ENCODE assay signal across 9 mouse cellular contexts in genomic region chr6:84018906-84019550, GRCm38 (mm10). TPM values are rescaled to one million over a fixed set of nuclear protein-coding genes. Genes with fewer than 3 reads are reported as not detected.
DNase-seq lines count a peak whose midpoint lies in the region; ATAC-seq and TF ChIP-seq lines count a peak whose summit lies in the region.
"Had no signal": no experiment of that assay in that cellular context is flagged by ENCODE, and none has a peak within 500 bp of the region (broad histone marks: within the 10 kb centered on the region; RNA-seq: fewer than 3 reads in every experiment).

No protein-coding gene starts in this region.

- no peak overlapping the region for H3K9ac ChIP-seq in forebrain, embryonic 11.5 days (ENCODE audit: low read length)

- H3K4me3 ChIP-seq in megakaryocyte, embryonic 14.5 days (replicated peaks): peak overlapping the region; percentile 60
- H3K4me3 ChIP-seq in forebrain, embryonic 11.5 days (ENCODE audit: low read depth, low read length): peak overlapping the region; percentile 21
- H3K4me3 ChIP-seq in testis, adult 2 months (ENCODE audit: control insufficient read depth, low read depth, low read length): peak overlapping the region; percentile 58

- H3K27ac ChIP-seq in forebrain, embryonic 11.5 days (ENCODE audit: low read depth, low read length): no peak overlapping the region
- H3K27ac ChIP-seq in testis, adult 2 months (ENCODE audit: control insufficient read depth, insufficient read depth, low read depth, low read length): no peak overlapping the region

- H3K27me3 ChIP-seq in megakaryocyte, embryonic 14.5 days (replicated peaks): peaks cover 69% of the 10 kb centered on the region
- peaks cover 5% of the 10 kb centered on the region; the same call in 1 of the 2 replicates for H3K27me3 ChIP-seq in forebrain, embryonic 11.5 days (ENCODE audit: control insufficient read depth, insufficient read depth, low read length)
- H3K27me3 ChIP-seq in testis, adult 2 months (ENCODE audit: control insufficient read depth, insufficient read depth, low read length): no peaks in the 10 kb centered on the region
- H3K27me3 ChIP-seq: CH12.LX had no signal

- ATAC-seq in megakaryocyte, adult 5-6 weeks (ENCODE audit: poor library complexity, severe bottlenecking): no peak
- ATAC-seq in forebrain, embryonic 11.5 days (replicated peaks; ENCODE audit: low FRiP score): peak; percentile 53; the same call in 1 of the 2 replicates
- no peak for ATAC-seq in CD4-positive, CD25-positive, alpha-beta regulatory T cell, adult 4 months

- peaks cover 21% of the 10 kb centered on the region for H3K4me1 ChIP-seq in megakaryocyte, embryonic 14.5 days
- H3K4me1 ChIP-seq in forebrain, embryonic 11.5 days (replicated peaks; ENCODE audit: control insufficient read depth, insufficient read depth, low read length): no peaks in the 10 kb centered on the region; the same call in 1 of the 2 replicates
- H3K4me1 ChIP-seq in testis, adult 2 months (ENCODE audit: control insufficient read depth, insufficient read depth, low read length): peaks cover 11% of the 10 kb centered on the region

- TF ChIP-seq CTCF in testis, adult 2 months (IDR thresholded peaks at IDR 0.05; ENCODE audit: control insufficient read depth, insufficient read depth, insufficient replicate concordance, low read depth, low read length): no peak

- intact Hi-C loops in heart, postnatal 10 days (cut with DNase I): loop anchor here (1.0 kb wide), 1 partner anchor 42 kb away; no protein-coding TSS in a partner anchor

- WGBS in forebrain, embryonic 11.5 days: 5% methylated on average over 28 of the region's 28 CpGs

- H3K9me3 ChIP-seq in megakaryocyte, embryonic 14.5 days: peaks cover 3% of the 10 kb centered on the region
- no peaks in the 10 kb centered on the region for H3K9me3 ChIP-seq in forebrain, embryonic 11.5 days (ENCODE audit: control insufficient read depth, low read length)

- no peaks in the 10 kb centered on the region for H3K36me3 ChIP-seq in megakaryocyte, embryonic 14.5 days (replicated peaks; ENCODE audit: low read length)
- no peaks in the 10 kb centered on the region for H3K36me3 ChIP-seq in forebrain, embryonic 11.5 days (ENCODE audit: control insufficient read depth, insufficient read depth, low read length)
- H3K36me3 ChIP-seq in testis, adult 2 months (ENCODE audit: control insufficient read depth, insufficient read depth, low read length): no peaks in the 10 kb centered on the region

- peak overlapping the region; percentile 61 for H3K4me2 ChIP-seq in forebrain, embryonic 11.5 days (ENCODE audit: low read depth, low read length, severe bottlenecking)

- DNase-seq in forebrain, embryonic 11.5 days (ENCODE audit: low spot score): peak; percentile 68
- peak; percentile 75 for DNase-seq in heart, postnatal 10 days
- DNase-seq in kidney, postnatal 36 days: peak; percentile 84 to 88
- DNase-seq in mesoderm, embryonic 11.5 days (ENCODE audit: low read depth, low spot score): peak; percentile 51

- TF ChIP-seq POLR2A in testis, adult 2 months (IDR thresholded peaks at IDR 0.05; ENCODE audit: control insufficient read depth, low read depth, low read length): no peak

RNA-seq across cellular contexts. Expression of gene Dysf, which starts 10.6 kb away (rescaled TPM):
- polyA plus RNA-seq in megakaryocyte, embryonic 14.5 days (2012; ENCODE audit: insufficient read depth, low replicate concordance): not detected in 2 replicates
- total RNA-seq in megakaryocyte, adult 5-6 weeks (2015): not detected in 2 replicates
- not detected in 2 replicates for total RNA-seq in megakaryocyte, adult 5-6 weeks (2017)
- 3.4 and 4.4 TPM in 2 replicates for polyA plus RNA-seq in forebrain, embryonic 11.5 days (2014; fragmentation: Nextera tagmentation; extraction: Ambion mirVana)
- total RNA-seq in heart, postnatal 10 days (2021): 100 to 1,000 TPM; 117 to 135 TPM
- polyA plus RNA-seq in testis, adult 2 months (2012; rRNA removed): 1.7 and 2.1 TPM in 2 replicates
- polyA plus RNA-seq in CD4-positive, CD25-positive, alpha-beta regulatory T cell, adult 4 months (2017; shearing (Covaris generic)): not detected
